Mouse (Mus musculus) cerebellum, adult 9-11 months (tissue): ENCODE measurements around the gene Olfr1276.

Experiments
- DNase-seq: peaks from one replicate; pipeline ENCODE4 v3.0.0; 2022

Gene Olfr1276

GRCm38 (mm10) chr2:111254216-111254615, at the start of gene Olfr1276:
Gene Olfr1276 (plus strand): TSS chr2:111254516.
- no peak for DNase-seq

- no peak for DNase-seq
These were observed 24.8 kb upstream of the Olfr1276 start, which contains the start of gene 4930430A15Rik for GRCm38 (mm10) chr2:111229502-111229901. Gene 4930430A15Rik (minus strand): TSS chr2:111229602.

GRCm38 (mm10) chr2:111235186-111235585, 19.1 kb upstream of the Olfr1276 start, which contains the start of gene Olfr1275:
Gene Olfr1275 (minus strand): TSS chr2:111235286.
- no peak for DNase-seq

- no peak for DNase-seq
These were observed 19.7 kb downstream of the Olfr1276 start, which contains the start of gene Olfr1277 for GRCm38 (mm10) chr2:111274006-111274405. Gene Olfr1277 (minus strand): TSS chr2:111274106.

- DNase-seq: no peak
These were observed 35.5 kb downstream of the Olfr1276 start, which contains the start of gene Olfr1278 for GRCm38 (mm10) chr2:111289836-111290235. Gene Olfr1278 (plus strand): TSS chr2:111290136.

GRCm38 (mm10) chr2:111298541-111298940, 44.2 kb downstream of the Olfr1276 start:
- DNase-seq: no peak

GRCm38 (mm10) chr2:111300374-111300773, 46.1 kb downstream of the Olfr1276 start, which contains the start of gene Olfr1279:
Gene Olfr1279 (plus strand): TSS chr2:111300635.
- DNase-seq: no peak
